Mouse (Mus musculus) activated CD4-positive, CD25-positive, alpha-beta regulatory T cell, adult 4 months (primary cell): ENCODE measurements around the gene Nr4a3. TPM values are rescaled to one million over a fixed set of nuclear protein-coding genes. Genes with fewer than 3 reads are reported as not detected.

Source experiments
- ATAC-seq: one replicate; pipeline ENCODE4 v1.8.0; 2017
- polyA plus RNA-seq, 2 experiments: library from polyadenylated mRNA; unstranded; fragments of 100-300 nt; shearing (Covaris generic); gene quantifications; one replicate each; pipeline ENCODE4 v1.2.1; 2017

Nr4a3 gene
- polyA plus RNA-seq, 2 experiments from 2014 or later = 2.0 to 3.5 TPM

DNA sequence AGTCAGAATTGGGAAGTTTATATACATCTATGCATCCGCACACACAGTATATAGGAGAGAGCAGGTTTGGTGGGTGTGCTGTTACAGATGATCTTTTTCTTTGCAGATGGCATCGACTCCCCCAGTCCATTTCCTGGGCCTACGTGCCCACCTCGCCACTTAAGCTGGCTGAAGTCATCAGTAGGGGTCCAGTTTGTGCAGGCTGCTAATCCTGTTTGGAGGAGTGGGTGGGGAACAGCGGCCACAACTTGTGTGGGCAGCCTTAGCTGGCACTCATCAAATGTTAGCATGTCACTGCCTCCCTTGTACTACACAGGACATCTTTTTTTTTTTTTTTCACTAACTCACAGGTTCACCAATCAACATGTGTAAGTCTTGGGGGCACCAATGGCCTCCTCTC is 5.5 kb downstream of the Nr4a3 start:
- ATAC-seq = no peak

DNA sequence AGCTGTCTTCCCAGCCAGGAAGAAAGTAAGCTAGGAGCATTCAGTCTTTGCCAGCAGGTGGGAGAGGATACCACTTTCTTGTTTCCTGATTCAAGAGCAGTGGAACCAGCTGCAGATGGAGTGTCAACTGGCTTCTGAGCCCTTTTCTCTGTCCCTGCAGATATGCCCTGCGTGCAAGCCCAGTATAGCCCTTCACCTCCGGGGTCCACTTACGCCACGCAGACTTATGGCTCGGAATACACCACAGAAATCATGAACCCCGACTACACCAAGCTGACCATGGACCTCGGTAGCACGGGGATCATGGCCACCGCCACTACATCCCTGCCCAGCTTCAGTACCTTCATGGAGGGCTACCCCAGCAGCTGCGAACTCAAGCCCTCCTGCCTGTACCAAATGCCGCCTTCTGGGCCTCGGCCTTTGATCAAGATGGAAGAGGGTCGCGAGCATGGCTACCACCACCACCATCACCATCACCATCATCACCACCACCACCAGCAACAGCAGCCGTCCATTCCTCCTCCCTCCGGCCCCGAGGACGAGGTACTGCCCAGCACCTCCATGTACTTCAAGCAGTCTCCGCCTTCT is 6.2 kb downstream of the Nr4a3 start:
- ATAC-seq = no peak

- ATAC-seq = no peak
Measured at GRCm38 (mm10) chr4:48051674-48052121, 6.7 kb downstream of the Nr4a3 start.

DNA sequence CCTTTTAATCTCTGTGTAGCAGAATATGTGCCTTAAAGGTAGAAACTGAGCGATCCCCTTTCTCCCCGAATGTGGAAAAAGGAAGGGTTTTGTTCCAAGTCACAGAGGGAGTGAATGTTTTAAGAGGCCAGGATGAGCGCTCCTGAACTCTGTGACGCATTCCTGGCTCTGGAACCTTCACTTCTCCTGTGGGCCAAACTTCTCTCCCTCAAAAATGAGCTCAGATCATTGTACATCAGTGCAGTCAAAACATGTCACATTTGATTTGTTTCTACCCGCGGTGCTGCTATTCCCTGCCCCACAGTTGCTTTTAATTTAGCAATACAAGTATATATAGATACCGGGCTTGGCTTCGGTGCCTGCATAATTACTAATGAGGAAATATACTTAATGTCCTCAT is 16.8 kb downstream of the Nr4a3 start:
- no peak for ATAC-seq

- ATAC-seq = no peak
Measured at GRCm38 (mm10) chr4:48064311-48064710, 19.4 kb downstream of the Nr4a3 start.

DNA sequence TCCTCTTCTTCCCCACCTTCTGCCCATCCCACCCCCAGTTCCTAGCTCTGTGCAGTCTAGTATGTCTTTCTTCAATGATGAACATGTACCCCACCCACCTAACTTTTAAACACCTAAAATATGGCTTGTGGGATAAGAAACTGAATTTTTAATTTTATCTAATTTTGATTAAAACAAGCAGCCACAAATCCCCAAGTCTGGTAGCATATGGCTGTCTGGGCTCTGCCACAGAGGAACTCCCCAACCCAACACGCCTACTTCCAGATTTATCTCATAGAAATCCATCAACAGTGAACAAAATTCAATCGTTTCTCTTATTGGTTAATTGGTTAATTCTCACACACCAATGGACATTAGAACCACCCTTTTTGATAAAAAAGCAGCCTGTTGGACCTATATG is 21.7 kb downstream of the Nr4a3 start:
- no peak for ATAC-seq

- ATAC-seq = no peak
Measured at GRCm38 (mm10) chr4:48069111-48069510, 24.2 kb downstream of the Nr4a3 start.

- no peak for ATAC-seq
Measured at GRCm38 (mm10) chr4:48072006-48072405, 27.1 kb downstream of the Nr4a3 start.

DNA sequence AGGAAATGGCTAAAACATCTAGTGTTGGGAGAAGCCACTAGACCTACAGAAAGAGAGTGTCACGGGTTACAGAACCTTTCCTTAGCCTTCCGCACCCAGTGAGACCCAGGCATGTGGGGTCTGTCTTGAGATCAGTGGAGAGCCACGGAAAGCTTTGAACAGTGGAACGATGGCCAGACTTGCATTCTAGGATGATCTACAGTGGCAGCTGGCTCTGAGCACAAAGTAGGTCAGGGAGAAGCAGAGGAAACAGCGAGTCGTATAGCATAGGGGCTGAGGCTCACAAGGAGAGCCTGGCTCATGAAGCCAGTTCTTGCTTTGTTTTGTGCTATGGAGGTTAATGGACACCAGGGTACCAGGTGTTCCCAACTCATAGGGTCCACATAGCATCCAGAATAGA is 28.4 kb downstream of the Nr4a3 start:
- ATAC-seq = no peak

GRCm38 (mm10) chr4:48074451-48075240 is 29.7 kb downstream of the Nr4a3 start:
- peak; percentile 98 for ATAC-seq

DNA sequence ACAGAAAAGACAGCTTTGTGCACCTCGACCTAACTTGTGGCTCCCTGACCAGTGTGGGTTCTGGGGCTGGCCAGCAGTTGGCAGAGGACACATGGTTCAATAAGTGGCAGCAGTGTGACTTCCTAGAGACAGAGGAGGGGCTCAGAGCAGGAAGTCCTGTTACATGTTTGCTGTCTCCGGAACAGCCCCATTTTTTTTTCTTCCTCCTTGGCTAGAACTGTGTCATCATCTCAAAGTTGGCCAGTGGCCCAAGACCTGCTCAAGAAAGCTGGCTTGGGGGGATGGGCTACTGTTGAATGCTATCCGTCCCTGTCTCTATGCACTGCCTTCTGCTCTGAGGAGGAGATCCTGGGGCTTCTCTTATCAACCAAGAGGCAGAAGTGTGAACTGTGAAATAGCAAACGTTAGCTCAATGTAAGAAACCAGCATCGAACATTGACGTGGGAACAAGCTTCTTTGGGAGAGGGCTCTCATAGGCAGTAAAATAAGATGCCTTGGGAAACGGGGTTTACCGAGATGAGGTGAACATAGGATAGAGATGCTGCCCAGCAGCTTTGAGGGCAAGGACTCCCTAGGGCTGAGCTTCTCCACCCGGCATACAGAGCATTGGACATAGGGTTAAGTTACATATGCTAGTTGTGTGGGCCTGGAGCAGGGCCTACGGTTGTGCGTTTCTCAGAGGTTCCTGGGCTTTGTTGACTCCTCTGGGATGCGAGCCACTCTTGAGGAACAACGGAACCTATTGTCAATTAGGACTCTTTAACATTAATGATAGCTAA is 31.9 kb downstream of the Nr4a3 start:
- no peak for ATAC-seq

GRCm38 (mm10) chr4:48078213-48078612 is 33.3 kb downstream of the Nr4a3 start:
- no peak for ATAC-seq

GRCm38 (mm10) chr4:48079285-48080039 is 34.5 kb downstream of the Nr4a3 start:
- ATAC-seq = no peak

- no peak for ATAC-seq
Measured at GRCm38 (mm10) chr4:48083452-48083851, 38.5 kb downstream of the Nr4a3 start.

DNA sequence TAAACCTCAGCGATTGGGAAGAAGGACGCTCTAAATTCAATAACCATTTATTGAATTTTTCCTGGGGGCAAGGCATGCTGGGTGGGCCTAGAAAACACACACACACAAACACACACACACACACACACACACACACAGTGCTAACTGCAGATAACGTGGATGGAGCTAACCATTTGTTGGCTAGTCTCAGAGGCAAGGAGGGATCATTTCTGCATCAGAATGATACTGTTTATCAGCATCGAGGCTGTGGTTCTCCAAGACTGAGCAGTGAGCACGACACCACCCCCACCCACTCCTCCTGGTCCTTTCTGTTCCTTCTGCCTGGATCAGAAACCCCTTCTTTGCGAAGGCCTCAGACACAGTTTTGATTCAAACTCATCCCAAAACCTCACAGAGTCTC is 41.7 kb downstream of the Nr4a3 start:
- ATAC-seq = no peak

DNA sequence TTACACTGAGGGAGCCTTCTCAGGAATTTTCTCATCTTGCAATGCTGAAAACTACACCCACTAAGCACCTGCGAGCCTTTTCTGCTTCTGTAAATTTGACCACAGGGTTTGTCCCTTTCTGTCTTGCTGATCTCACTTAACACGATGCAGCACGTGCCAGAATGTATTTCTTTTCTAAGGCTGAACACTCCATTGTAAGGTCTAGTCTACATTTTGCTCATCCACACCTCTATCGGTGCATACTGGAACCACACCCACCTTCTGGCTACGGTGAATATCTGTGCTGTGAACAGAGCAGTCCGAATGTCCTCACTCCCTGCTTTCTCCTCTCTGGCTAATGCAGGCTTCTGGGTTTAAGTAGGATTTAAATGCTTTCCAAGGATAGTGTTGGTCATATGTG is 42.5 kb downstream of the Nr4a3 start:
- ATAC-seq = no peak

DNA sequence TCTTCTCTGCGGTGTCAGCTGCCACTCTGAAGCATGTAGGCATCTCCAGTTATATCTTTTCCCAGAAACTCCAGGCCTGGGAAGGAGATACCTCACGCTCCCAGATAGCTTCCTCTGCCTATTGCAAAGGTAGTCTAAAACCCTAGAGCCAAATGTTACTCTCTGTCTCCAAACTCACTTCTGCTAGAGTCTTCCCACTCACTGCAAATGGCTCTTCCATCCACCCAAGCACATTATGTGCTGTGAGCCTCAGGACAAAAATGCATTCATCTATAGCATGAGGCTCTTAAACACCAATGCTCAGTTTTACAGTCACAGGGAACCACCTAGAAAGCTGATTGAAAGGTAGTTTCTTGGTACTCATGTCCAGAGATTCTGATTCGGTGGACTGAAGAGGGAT is 48.3 kb downstream of the Nr4a3 start:
- ATAC-seq = no peak

DNA sequence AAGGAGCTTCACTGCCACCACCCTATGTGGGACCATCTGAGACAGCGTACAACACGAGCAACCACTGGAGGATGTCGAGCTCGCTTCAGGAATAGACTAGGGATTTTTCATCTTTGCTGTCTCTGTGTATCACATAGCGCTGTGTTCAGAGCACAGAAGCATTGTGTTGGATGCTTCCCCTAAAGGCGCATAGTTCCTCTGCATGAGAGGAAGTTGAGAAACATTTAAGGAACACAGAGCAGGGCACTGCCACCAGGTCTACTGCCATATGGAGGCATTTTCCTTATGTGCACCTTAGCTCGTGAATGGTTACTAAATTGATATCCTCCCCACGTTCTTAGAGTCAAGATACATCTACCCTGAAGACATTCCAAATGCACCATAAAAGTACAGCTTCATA is 55.3 kb downstream of the Nr4a3 start:
- no peak for ATAC-seq

- no peak for ATAC-seq
Measured at GRCm38 (mm10) chr4:48101981-48102380, 57.0 kb downstream of the Nr4a3 start.

DNA sequence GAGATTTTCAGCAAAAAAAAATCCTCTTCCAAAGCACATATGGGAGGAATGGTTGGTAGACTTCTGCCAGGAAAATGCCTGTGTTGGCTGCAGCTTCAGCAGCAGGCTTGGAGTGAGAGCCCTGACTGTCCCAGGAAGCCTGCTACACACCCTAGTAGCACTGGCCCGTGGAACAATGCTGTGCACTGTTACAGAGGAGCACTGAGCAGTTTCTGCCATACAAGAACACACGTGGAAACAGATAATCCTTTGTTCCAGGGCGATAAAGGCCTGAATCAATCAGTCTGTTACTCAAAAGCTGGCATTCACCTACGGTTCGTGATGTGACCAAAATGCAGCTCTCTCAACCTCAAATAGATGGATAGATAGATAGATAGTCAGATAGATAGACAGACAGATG is 60.4 kb downstream of the Nr4a3 start:
- ATAC-seq = no peak

DNA sequence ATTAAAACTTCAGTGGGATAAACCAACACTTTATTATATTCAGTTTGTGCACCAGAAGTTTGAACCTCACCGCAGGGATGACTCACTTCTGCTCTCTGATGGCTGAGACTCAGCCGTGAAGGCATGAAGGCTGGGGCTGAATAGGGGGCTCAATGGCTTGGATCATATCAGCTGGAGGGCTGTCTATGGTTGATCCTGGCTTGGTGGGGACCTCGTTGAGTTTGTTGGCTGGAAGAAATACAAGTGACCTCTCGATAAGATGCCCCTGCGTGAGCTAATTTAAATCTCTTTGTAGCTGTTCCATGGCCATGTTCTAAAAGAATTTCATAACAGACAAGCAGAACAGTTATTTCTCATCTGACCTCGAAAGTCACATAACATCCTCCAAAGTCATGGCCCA is 62.1 kb downstream of the Nr4a3 start:
- ATAC-seq = no peak

- ATAC-seq = no peak
Measured at GRCm38 (mm10) chr4:48108591-48108990, 63.6 kb downstream of the Nr4a3 start.

- no peak for ATAC-seq
Measured at GRCm38 (mm10) chr4:48110331-48110730, 65.4 kb downstream of the Nr4a3 start.
